Mouse (Mus musculus) kidney, adult 11 months (tissue): Measurements from ENCODE around the gene Wdr31.
A peak's percentile ranks its signal among the peaks of the same experiment; 100 is the strongest.

Experiments
- DNase-seq: peaks from one replicate; pipeline ENCODE4 v3.0.0; 2022

The Wdr31 gene

GRCm38 (mm10) chr4:62470598-62471051 lies at the start of gene Wdr31:
Gene Wdr31, minus strand, starts transcription at chr4:62470896.
- peak; percentile 68 for DNase-seq

DNA sequence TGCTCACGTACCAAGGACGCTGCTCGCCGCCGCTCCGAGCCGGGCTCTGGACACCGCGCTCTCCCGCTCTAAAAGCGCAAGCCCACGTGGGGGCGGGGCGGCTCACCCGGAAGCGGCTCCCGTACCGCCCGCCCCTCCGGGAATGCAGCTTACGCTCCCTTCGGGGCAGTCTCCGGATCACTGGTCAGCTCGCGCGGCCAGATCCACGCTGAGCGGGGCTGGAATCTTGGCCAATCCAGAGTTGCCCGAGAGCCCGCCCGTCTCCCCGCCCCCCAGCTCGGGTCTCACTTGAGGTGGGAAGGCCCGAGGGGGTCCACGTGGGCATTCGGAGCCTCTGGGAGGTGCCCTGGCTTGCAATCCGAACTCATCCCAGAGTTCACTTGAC lies 49.1 kb upstream of the Wdr31 start, which contains the start of gene Alad:
Gene Alad, minus strand, starts transcription at position 70 of the 385 bp plus-strand sequence.
- peak; percentile 96 for DNase-seq

GRCm38 (mm10) chr4:62519122-62519848 lies 48.6 kb upstream of the Wdr31 start:
- DNase-seq, result no peak

DNA sequence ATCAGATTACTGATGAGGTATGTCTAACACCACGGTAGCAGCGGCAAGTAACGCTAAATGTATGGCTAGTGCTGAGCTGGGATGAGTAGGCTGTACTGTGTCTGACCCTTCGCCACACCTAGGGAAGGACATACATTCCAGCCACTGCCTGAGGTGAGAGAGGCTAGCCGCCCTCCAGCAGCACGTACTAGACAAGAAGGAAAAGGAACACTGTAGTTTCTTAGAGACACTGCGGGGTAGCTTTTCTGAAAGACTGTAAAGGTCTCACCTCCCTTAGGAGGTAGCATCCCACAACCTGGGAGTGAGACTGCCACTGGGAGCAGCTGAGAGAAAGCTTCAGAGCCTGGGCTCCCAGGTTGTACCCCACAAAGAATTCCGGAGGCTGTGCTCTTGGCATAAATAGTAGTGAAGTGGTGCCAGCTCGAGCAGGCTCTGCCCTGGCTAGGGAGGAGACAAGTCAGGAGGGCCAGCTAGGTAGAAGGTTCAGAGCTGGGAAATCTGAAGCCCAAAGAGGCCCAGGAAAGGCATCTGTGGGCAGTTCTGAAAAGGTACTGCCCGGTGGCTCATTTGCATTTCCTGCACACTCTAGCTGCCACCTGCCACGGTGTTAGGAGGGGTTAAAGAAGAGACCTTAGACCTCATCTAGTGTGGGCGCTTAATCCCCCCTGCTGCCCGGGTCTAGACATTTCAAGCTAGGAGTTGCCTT lies 47.9 kb upstream of the Wdr31 start:
- peak; percentile 84 for DNase-seq

DNA sequence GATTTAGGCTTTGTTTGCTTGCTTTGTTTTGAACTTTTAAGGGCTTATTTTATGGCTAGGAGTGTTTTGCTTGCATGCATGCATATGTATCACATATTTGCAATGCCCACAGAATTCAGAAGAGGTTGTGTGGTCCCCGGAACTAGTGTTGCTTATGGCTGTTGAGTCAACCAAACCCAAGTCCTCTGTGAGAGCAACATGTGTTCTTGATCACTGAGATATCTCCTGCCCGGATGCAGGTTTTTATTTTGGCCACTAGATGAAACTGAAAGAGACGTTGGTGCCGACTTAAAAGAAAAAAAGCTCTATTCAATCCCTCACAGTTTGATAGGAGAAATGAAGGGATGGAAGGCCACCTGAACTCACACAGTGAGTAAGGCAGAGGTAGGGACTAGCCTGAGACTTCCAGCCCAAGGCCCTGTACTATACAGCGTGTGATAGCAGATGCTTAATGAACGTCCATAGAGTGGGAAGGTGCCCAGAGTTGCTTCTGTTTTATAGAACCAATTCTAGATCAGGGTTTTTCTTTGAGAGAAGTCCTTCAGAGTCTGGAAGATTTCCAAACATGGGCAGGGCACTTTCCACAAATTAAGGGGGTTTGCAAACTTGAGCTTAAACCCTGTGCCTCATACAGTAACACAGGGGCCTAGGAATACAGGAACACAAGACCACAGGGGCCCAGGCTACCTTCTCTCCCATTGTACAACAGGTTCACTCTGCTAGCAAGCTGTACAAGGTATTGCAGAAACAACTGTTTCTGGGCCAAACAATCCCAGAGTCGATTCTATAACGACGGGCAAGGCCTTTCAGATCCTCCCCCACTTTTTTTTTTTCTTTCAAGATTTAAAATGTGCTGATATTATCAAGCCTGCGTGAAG lies 47.1 kb upstream of the Wdr31 start:
- DNase-seq, result no peak

DNA sequence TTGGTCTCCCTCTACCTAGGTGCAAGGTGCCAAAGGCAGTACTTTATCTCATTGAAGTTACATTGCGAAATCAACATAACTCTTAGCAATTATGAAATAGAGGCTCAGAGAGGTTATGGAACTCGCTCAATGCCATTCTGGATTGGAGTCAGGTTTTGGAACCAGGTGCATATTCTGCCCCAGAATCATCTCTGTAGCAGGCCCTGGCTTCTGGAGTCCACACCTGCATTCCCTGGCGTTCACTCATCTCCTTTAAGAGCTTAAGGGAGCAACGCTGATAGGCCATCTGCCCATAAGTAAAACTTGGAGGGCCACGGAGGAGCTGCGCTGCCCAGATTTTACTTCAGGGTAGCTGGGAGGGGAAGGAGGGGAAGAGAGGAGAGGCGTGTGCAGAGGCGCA lies 46.4 kb upstream of the Wdr31 start:
- no peak for DNase-seq

GRCm38 (mm10) chr4:62516579-62516978 lies 45.9 kb upstream of the Wdr31 start:
- DNase-seq, result no peak

DNA sequence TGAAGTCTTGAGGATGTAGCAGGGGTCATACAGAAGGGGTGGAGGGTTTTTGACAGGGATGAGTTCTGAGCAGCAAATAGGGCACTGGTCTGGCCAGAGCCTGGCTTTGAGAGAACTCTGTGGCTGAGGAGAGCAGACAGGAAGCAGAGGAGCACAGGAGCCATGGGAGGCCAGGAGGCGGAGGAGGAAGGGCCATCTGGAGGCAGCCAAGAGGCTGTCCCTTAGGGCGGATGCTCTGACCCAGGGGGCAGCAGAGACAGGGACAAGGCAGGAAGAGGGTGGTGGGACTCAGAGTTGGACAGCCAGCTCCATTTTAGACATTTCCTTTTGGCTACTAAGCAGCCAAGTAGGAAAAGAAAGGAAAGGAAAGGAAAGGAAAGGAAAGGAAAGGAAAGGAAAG lies 45.4 kb upstream of the Wdr31 start:
- DNase-seq, result peak; percentile 72

- no peak for DNase-seq
These were observed 44.8 kb upstream of the Wdr31 start for GRCm38 (mm10) chr4:62515490-62515889.

DNA sequence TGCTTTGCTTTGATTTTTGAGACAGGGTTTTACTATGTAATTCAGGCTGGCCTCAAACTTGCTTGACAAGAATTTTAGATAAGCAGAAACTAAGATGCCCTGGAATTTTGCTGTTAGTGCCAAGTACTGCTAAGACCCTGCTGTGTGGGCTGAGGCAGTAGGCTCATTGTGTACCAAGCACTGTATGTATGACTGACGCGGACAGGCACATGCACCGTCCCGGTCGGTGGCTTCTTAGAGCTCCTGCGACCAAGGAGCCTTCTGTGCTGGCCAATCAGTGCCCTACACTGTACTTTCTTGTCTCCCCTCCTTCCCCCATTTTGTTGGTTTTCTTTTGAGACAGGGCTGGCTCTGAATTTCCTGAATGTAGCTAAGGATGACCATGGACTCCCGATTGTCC lies 44.3 kb upstream of the Wdr31 start:
- DNase-seq, result no peak

DNA sequence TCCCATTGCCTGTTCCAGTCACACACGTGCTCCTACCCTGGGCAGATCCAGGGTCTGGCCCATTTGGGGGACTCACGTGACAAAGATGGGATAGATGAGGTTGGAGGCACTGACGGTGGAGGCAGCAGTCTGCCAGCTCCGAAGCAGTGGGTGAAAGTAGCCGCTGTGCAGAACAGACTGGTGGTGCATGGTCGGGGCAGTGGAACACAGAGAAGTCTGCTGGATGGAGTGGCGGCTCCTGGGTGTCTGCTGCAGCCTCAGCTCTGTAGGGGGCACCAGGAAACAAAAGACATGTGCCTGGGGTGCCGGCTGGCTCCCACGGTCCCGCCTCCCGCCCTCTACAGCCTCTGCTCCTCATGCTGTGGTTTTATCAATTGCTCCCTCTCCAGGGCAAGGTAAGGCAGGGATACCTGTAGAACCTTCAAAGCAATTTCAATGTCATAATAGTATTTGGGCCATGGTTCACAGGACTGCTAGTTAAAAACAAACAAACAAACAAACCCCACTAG lies 43.4 kb upstream of the Wdr31 start:
- no peak for DNase-seq

DNA sequence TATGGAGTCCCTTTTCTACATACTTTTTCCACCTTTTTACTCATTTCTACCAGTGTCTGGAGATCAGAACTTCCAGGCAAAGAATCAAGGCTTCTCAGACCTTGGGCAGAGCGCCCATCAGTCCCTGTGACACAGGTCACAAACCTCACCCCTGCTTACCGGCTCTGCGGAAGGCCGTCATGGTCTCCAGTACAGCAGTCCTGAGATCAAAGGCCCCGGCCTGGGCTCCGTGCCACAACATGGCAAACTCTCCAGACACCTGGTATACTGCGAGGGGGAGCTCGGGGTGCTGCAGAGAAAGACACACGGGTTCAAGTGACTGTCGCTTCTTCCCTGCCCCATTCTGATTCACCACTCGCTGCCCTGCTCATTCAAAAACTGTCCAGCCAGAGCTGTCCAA lies 39.2 kb upstream of the Wdr31 start:
- peak; percentile 85 for DNase-seq

DNA sequence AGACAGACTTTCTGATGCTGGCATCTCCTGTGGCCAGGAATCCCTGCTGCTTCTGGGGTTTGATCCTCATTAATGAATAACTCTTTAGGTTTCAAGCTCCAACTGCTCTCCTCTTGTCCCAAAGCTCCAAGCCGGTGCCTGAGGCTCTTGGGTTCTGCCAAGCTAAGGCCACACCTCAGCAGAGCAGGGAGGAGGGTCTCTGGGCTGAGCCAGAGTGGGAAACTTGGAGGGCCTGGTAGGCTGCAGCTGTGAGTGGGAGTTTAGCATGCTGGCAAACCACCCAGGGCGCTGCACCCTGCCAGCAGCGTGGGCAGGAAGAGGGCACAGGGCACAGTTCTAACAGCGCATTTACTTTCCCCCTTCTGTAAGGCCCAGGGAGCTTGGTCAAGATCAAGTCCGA lies 38.1 kb upstream of the Wdr31 start:
- DNase-seq, result peak; percentile 60

GRCm38 (mm10) chr4:62506798-62507197 lies 36.1 kb upstream of the Wdr31 start:
- peak; percentile 59 for DNase-seq

DNA sequence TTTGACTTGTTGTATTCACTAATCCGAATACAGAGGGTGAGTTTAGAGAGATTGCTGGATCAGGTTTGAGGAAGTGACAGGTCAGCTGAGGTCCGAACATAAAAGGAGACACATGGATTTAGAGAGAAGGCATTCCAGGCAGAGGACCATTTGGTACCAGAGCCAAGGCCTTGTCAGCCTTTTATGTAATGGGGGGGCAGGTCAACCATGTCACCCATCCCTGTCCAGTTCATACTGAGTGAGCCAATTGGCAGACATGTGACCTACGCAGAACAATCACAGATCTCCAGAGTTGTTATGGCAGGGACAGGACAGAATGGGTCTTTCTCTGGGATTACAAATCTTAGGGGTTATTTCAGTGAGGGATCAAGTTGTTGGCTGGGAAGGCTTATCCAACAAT lies 35.3 kb upstream of the Wdr31 start:
- no peak for DNase-seq

DNA sequence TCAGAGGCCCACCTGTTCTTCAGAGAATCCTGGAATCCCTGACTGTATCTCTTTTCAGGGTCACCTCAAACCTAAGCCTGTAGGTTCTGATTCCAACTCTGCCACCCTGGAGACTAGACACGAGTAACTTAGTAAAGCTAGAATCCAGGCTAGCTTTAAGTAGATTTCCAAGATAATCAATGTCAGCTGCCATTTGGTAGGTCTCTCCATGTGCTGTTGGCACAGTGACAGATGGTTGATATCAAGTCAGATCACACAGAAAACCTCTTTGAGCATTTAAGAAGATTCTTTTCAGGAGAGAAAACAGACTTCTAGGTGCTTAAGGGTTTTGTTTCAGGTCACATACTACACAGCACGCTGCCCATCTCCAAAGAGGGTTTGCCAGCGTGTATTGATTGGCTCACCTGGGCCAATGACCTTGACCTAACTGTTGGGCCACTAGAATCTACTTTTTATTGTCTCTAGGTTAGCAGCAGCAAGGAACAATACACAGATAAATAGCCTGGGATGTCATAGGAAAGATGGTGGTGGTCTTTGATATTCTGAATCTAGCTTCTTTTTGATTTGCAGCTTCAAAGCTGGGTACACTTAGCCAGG lies 32.8 kb upstream of the Wdr31 start, which contains the start of gene Hdhd3:
Gene Hdhd3, minus strand, starts transcription at position 94 of the 597 bp plus-strand sequence.
- no peak for DNase-seq

GRCm38 (mm10) chr4:62502969-62503368 lies 32.3 kb upstream of the Wdr31 start:
- peak; percentile 69 for DNase-seq

DNA sequence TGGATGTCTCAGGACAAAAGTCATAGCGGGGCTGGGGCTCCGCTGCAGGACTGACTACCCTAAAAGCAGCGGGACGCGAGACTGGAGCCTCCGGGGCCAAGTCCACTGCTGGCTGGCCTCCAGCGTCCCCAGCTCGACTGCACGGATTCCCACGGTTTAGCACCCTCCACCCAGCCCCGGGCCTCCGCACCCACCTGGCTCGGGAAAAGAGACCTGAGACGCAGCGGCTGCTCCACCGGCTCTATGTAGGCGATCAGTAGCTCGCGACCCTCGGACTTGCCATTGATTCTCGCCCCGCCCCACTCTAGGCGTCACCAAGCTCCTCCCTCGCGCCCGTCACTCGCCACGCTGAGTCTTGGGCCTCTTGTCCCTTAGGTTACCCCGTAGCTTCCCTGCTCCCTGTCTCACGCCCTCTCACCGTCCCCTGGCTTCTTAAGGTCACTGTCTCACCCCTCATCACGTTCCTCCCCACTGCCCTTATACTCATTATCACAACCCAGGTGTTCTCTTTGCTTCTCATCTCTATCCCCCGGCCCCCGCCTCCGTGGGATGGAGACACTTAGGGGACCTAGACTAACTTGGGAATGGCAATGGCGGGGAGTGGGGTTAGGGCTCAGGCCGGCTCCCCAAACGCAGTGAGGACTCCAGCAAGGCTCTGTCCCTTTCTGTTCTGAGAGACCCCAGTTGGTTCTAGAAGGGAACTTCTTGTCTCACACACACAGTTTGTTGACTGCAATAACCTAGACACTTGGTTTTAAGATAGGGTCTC lies 31.5 kb upstream of the Wdr31 start:
- peak; percentile 93 for DNase-seq

DNA sequence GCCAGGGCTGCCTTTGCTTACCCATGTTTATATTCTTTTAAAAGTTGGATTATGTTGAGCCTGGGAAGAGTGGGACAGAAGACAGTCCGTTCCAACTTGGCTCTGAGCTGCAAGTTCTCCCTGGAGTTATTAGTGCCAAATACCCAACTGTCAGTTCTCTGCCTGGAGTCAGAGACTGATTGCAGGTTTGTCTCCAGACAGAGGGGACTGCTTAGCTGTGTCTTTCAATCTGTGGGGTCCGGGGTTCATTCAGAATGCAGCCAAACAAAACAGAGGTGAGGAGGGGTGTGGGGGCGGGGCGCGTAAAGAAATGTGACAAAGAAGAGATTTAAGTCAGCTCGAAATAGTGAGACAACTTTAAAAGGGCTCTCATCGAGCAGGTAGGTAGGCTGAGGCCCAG lies 30.8 kb upstream of the Wdr31 start:
- no peak for DNase-seq

DNA sequence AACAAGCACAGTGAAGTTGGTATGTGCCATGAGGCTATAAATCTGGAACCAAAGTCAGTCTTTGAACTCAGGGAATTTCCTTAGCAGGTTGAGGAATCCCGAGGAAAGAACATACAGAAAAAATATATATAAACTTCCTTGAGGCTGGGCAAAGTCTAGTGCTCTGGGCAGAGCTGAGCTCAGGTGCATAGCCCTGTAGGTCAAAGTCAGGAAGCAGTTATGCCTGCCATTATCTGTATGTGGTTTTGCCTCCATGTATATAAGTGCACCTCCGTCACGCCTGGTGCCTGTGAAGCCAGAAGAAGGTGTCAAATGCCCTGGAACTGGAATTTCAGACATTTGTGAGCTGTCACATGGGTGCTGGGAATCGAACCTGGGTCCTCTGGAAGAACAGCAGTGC lies 30.1 kb upstream of the Wdr31 start:
- DNase-seq, result no peak

DNA sequence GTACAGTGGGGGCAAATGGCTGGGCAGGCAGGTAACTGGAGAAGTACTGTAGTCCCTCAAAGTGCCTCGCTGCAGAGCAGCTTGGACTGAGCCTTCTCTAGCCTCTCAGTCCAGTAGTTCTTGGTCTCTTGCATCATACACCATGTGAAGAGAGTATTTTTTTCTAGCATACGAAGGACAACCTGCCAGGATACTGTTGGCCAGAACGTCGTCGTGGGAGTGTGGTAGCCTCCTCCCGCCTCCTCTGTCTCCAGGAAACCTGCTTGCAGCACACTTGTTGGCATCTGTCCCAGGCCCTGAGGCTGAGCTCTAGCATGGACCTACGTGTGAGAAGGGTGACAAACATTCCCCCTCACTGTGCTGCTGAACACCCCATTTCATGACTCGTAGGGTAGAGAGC lies 26.1 kb upstream of the Wdr31 start:
- peak; percentile 80 for DNase-seq

DNA sequence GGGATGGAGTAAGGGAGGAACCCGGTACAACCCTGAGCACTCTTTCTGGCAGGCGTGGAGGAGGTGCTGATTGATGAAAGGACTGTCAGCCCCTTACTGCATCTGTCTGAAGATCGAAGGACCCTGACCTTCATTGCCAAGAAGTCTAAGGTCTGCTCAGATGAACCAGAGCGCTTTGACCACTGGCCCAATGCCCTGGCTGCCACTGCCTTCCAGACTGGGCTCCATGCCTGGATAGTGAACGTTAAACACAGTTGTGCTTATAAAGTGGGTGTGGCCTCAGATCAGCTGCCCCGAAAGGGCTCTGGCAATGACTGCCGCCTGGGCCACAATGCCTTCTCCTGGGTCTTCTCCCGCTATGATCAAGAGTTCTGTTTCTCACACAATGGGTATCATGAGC lies 25.2 kb upstream of the Wdr31 start:
- peak; percentile 89 for DNase-seq
